Mouse (Mus musculus) E14TG2a.4 (cell line): ENCODE measurements around the gene Adrb1.
A peak's percentile ranks its signal among the peaks of the same experiment; 100 is the strongest.
"Not testable (repeated sequence)": the region's sequence is repeated elsewhere in the genome, so short reads cannot be mapped to it uniquely, and the experiment has no call there.

ENCODE experiments used
- H3K27me3 ChIP-seq: 2 replicates; pipeline ENCODE4 v1.6.1; 2014; ENCODE audit warnings: low read length, control low read depth; ENCODE audit not compliant: insufficient read depth
- H3K36me3 ChIP-seq: 2 replicates; pipeline ENCODE4 v1.6.1; 2014; ENCODE audit warnings: low read length, control low read depth; ENCODE audit not compliant: insufficient read depth
- H3K4me1 ChIP-seq: replicated peaks from 2 replicates; pipeline ENCODE4 v1.6.1; 2014; ENCODE audit warnings: low read depth, low read length, control low read depth
- H3K4me3 ChIP-seq: replicated peaks from 2 replicates; pipeline ENCODE4 v1.5.1; 2014; ENCODE audit warnings: mild to moderate bottlenecking, low read length
- H3K9me3 ChIP-seq: 2 replicates; pipeline ENCODE4 v1.6.1; 2014; ENCODE audit warnings: low read length, control low read depth
- CTCF ChIP-seq: conservative IDR thresholded peaks from 2 replicates; pipeline ENCODE4 v1.5.1; 2014; ENCODE audit warnings: low read length
- NANOG ChIP-seq: IDR thresholded peaks from 2 replicates; pipeline ENCODE4 v1.6.1; 2014; ENCODE audit warnings: borderline replicate concordance, low read length, mixed read lengths
- POU5F1 ChIP-seq: IDR thresholded peaks from 2 replicates; pipeline ENCODE4 v1.6.1; 2014; ENCODE audit warnings: low read length, borderline replicate concordance

Adrb1 gene

GRCm38 (mm10) chr19:56769024-56769423, 47.0 kb downstream of the Adrb1 start:
- Histone ChIP-seq H3K36me3 (no peaks in the 10 kb centered on the region), H3K27me3 (no peaks in the 10 kb centered on the region), H3K9me3 (no peaks in the 10 kb centered on the region), H3K4me1 (peaks cover 20% of the 10 kb centered on the region), H3K4me3 (no peak overlapping the region)
- no peak for TF ChIP-seq POU5F1
- TF ChIP-seq NANOG: no peak
- no peak for TF ChIP-seq CTCF

- Histone ChIP-seq H3K4me1 (peaks cover 52% of the 10 kb centered on the region), H3K9me3 (no peaks in the 10 kb centered on the region), H3K4me3 (no peak overlapping the region), H3K36me3 (no peaks in the 10 kb centered on the region), H3K27me3 (peaks cover 24% of the 10 kb centered on the region)
- no peak for TF ChIP-seq CTCF
Measured at GRCm38 (mm10) chr19:56772158-56772557, 50.2 kb downstream of the Adrb1 start.

- no peaks in the 10 kb centered on the region for H3K36me3 ChIP-seq
- no peak for TF ChIP-seq CTCF
- no peak for TF ChIP-seq POU5F1
- no peak for TF ChIP-seq NANOG
- no peaks in the 10 kb centered on the region for H3K9me3 ChIP-seq
- no peak overlapping the region for H3K4me3 ChIP-seq
- peaks cover 27% of the 10 kb centered on the region for H3K27me3 ChIP-seq
- peaks cover 53% of the 10 kb centered on the region for H3K4me1 ChIP-seq
Measured at GRCm38 (mm10) chr19:56773393-56773971, 51.5 kb downstream of the Adrb1 start.

- TF ChIP-seq NANOG (no peak), POU5F1 (no peak), CTCF (no peak)
- Histone ChIP-seq H3K9me3 (no peaks in the 10 kb centered on the region), H3K4me1 (peaks cover 53% of the 10 kb centered on the region), H3K27me3 (peaks cover 27% of the 10 kb centered on the region), H3K36me3 (no peaks in the 10 kb centered on the region), H3K4me3 (no peak overlapping the region)
Measured at GRCm38 (mm10) chr19:56774408-56774962, 52.5 kb downstream of the Adrb1 start.

- H3K27me3 ChIP-seq: peaks cover 27% of the 10 kb centered on the region
- H3K9me3 ChIP-seq: no peaks in the 10 kb centered on the region
Measured at GRCm38 (mm10) chr19:56774971-56775892, 53.2 kb downstream of the Adrb1 start.

GRCm38 (mm10) chr19:56775893-56776718, 54.1 kb downstream of the Adrb1 start:
- TF ChIP-seq POU5F1 (no peak), NANOG (no peak), CTCF (no peak)
- peak overlapping the region; percentile 48 for H3K4me3 ChIP-seq
- H3K36me3 ChIP-seq: no peaks in the 10 kb centered on the region
- peaks cover 53% of the 10 kb centered on the region for H3K4me1 ChIP-seq
- H3K9me3 ChIP-seq: no peaks in the 10 kb centered on the region
- H3K27me3 ChIP-seq: peaks cover 27% of the 10 kb centered on the region

More at GRCm38 (mm10) chr19:56774971-56775892, 53.2 kb downstream of the Adrb1 start:
- Histone ChIP-seq H3K36me3 (no peaks in the 10 kb centered on the region), H3K4me1 (peaks cover 53% of the 10 kb centered on the region), H3K4me3 (peak overlapping the region; percentile 48; the same call in 1 of the 2 replicates)
- TF ChIP-seq NANOG (no peak), POU5F1 (no peak), CTCF (no peak)

- H3K36me3 ChIP-seq: no peaks in the 10 kb centered on the region
- H3K9me3 ChIP-seq: no peaks in the 10 kb centered on the region
- peaks cover 27% of the 10 kb centered on the region for H3K27me3 ChIP-seq
- no peak overlapping the region for H3K4me3 ChIP-seq
- peaks cover 53% of the 10 kb centered on the region for H3K4me1 ChIP-seq
- TF ChIP-seq NANOG (no peak), CTCF (peak; percentile 24; the same call in 1 of the 2 replicates)
Measured at GRCm38 (mm10) chr19:56776719-56777382, 54.9 kb downstream of the Adrb1 start.

GRCm38 (mm10) chr19:56778532-56778931, 56.5 kb downstream of the Adrb1 start:
- H3K4me3 ChIP-seq, H3K36me3 ChIP-seq, H3K9me3 ChIP-seq: not testable (repeated sequence)
- Histone ChIP-seq H3K4me1 (peaks cover 37% of the 10 kb centered on the region), H3K27me3 (peaks cover 27% of the 10 kb centered on the region)
